Mouse (Mus musculus) layer of hippocampus, adult 11-12 months (tissue): ENCODE measurements around the gene Myrfl.

Experiments used
- DNase-seq: peaks from one replicate; pipeline ENCODE4 v3.0.0; 2022; ENCODE audit warnings: low spot score

Gene Myrfl

DNA sequence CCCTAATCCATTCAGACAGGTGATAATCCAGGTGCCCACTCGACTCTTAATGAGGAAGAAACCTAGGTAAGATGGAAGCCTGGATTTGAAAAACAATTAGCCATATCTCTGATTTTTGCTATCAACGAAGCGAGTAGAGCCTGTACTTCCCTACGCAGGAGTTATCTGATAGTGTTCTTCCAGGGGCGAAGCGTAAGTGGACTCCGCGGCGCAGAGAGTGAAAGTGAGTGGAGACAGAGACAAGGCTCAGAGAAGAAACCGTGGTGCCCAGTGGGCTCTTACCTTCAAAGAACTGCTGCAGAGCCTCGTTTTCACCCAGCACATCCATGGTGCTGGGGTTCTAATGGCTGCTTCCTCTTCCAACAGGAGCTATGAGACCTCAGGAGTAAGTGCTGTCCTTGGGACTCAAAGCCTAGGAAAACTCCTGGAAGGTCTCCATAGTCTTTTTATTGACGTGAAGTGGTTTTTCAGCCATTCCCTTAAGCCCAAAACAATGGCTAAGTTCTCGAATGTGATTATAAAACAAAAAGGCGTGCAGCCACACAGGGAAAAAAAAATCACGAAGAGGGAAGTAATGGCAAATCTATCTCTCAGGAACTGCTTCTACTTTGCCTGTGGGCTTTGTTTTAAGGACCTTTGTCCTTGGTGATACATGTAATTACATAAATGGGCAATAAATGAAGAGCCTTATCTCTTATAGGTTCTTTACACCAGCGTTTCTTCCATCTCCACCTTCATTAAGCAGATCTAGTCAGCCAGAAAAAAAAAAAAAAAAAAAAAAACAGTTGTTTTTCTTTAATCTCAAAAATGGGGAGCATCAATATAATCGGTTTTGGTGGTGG is at the start of gene Myrfl:
Myrfl (minus strand) TSS at position 584 of the 842 bp plus-strand sequence.
- no peak for DNase-seq

DNA sequence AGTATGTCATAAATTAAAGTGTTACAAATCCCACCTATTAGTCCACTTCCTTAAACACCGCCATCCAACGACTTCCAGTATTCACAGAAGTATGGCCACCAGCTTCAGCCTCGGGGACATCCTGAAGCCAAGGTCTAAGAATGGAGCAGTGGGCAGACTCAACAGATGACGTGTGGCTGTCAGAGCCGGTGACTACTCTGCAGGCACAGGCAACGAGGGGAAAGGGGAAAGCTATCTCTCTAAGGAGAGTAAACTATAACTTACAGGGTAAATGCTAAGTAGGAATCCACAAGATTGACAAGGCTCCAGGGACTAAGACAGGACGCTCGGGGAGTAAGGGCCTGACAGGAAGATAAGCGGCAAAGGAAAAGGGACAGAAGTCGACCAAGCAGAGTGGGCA is 48.2 kb upstream of the Myrfl start:
- DNase-seq = no peak

DNA sequence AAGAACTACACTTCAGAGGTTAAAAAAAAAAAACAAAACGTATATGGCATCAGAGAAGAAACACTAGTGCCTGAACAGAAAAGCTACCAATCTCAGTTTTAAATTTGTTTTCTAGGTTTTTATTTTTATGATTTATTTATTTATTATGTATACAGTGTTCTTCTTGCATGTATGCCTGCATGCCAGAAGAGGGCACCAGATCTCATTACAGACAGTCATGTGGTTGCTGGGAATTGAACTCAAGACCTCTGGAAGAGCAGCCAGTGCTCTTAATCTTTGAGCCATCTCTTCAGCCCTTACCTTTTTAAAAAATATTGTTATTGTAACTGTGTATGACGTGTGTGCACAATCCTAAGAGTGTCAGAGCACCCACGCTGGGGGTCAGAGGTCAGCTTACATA is 47.4 kb upstream of the Myrfl start:
- DNase-seq = no peak

DNA sequence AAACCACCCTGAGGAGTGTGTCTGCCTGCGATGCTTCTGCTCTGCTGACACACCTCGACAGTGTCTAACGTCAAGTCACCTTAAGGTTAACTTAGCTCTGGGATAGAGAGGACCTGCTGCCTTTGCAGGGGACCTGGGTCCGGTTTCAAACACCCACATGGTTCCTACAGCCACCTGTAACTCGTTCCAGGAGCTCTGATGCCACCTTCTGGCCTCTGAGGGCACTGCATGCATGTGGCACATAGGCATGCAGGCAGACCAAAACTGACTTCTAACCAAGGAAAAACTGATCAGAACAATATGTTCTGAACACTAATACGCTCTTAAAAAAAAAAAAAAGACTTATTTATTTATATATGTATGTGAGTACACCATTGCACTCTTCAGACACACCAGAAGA is 46.3 kb upstream of the Myrfl start:
- DNase-seq = no peak

DNA sequence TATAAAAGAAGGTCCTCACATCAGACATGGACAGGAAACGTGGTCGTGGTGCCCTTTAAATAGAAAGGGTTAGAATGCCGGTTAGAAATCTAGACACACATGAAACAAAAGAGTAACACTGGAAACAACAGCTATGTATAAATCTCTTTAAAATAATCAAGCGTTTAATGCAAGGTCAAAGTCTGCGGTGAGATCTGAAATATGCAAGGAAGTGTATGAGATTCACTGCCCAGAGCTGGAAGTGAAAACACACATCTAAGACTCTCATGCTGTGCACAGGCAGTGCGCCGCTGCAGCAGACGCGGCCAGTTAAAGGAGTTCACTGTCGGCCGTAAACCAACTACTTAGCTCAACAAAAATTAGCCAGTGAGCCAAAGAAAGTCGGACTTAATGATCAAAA is 38.3 kb upstream of the Myrfl start:
- DNase-seq = no peak

DNA sequence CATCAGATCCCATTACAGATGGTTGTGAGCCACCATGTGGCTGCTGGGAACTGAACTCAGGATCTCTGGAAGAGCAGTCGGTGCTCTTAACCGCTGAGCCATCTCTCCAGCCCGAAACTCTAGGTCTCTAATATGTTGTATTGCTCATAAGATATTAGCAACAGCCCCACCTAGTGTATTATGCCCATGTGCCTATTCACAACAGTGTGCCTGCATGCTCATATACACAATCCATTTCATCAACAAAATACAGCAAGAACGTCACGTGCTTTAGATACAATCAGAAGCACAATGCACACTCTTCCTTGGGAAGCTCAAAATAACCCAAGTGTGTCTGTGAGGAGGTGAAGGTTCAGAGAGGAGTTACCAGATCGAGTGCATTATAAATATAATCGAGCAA is 37.1 kb upstream of the Myrfl start:
- no peak for DNase-seq

DNA sequence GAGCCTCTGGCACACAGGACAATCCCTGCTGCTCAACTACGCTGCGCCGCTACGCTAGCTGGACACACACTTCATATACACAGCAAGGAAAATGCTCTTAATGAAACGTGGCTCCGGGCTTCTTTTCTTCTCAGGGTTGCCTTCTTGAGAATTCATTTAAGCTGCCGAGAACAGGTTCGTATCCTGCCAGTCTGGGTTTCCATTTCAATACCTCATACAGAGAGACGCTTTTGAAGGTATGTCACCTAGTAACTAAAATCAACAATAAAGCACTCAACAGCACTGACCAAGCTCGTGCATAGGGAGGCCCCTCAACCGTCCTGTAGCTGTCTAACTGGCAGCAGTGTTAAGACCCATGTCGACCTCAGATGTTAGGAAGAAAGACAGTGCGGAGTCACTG is 35.7 kb upstream of the Myrfl start:
- DNase-seq = no peak

DNA sequence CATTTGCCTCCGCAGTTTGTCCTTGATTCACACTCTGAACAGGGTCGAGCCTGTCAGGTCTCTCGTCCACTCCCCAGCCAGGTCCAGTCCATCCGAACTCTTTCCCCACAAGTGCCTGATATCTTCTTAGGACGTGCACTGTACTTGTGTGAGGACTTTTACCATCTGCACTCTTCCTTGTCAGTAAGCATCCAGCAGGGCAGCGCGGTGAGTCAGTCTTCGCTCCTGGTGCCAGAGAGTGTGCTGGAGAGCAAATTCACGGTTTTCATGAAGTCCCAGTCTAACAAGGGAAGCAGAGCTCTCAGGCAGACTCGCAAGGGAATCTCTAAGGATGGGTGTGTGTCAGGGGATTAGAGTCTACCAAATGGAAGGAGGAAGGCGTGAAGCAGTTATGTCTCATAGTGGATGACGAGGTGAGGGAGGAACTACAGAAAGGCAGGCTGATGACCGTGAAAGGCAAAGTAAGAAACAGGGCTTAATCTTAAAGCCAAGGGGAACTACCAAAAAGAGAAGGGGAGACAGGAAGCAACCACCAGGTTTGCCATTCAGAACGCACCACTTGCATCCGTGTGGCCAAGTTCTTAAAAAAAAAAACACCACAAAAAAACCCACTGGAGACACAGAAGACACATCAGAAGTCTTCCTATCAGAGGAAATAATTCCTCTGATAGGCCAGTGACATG is 34.9 kb upstream of the Myrfl start:
- peak; percentile 28 for DNase-seq

DNA sequence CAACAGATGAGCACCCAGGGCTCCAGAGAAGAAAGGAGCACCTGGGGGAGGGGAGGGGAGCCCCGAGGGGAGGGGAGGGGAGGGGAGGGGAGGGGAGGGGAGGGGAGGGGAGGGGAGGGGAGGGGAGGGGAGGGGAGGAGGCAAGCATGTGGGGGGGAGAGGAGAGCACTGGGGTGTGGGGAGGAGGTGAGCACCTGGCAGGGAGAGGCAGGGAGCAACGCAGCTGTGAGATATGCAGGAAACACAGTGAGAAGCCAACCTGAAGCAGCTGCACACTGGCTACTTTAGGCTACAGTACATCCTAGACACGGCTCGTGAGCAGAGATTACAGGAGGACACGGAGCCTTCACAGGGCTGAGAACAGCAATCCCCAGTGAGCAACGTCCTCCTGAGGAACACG is 34.2 kb upstream of the Myrfl start:
- no peak for DNase-seq

DNA sequence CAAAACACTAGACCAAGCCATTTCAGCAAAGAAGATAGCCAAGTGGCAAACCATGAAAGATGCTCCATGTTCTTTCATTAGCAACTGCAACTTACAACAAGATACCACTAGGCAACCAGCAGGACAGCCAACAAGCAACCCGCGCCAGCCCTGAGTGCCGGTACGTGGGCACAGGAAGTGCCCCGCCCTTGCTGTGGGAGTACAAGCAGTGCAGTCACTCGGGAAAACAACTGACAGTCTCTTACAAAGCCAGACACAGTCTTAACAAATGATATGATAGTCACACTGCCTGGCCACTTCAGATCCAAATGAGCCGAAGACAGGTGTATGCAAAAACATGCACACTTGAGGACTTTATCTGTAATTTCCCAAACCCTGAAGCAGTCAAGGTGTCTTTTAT is 33.8 kb upstream of the Myrfl start:
- no peak for DNase-seq

DNA sequence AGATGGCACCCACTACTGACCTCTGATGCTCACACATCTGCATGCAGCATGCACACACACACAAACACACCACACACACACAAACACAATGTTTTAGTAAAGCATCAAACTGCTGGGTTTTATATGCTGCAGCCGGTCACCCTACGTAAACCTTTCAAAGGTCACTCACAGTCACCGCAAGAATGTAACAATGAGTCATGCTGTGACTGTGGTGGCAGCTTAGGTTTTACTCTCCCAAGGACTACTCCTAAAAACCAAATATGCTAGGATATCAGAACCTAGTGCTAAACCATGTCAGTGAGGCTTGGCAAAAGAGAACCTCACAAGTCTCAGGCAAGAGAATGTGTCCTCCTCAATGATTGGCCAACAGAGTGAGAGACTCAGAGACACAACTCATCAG is 32.1 kb upstream of the Myrfl start:
- DNase-seq = no peak

DNA sequence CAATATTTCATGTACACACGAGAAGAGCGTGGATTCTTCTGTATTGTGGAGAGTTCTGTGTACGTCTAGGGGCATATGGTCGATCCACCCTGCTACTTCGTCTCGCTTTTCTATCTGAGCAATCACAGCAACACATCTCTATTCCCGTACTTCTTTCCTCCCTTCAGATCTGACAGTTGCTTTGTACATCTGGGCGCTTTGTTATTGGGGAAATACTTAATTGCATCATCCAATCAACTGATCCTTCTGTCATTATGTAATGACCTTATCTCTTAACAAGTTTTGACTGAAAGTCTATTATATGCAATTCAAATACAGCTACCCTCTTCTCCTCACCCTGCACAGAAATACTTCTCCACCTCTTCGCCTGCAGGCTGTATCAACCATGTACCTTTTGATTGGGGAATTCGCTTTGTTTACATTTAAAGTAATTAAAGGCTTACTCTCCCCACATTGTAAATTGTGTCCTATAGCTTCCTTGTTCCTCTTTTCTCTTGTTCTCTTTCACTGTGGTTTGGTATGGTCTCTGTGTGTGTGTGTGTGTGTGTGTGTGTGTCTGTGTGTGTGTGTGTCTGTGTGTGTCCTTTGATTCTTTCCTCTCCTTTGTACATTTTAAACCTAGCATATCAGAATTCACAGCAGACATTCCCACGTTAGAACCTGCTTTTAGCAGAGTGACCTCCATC is 29.9 kb upstream of the Myrfl start:
- no peak for DNase-seq

DNA sequence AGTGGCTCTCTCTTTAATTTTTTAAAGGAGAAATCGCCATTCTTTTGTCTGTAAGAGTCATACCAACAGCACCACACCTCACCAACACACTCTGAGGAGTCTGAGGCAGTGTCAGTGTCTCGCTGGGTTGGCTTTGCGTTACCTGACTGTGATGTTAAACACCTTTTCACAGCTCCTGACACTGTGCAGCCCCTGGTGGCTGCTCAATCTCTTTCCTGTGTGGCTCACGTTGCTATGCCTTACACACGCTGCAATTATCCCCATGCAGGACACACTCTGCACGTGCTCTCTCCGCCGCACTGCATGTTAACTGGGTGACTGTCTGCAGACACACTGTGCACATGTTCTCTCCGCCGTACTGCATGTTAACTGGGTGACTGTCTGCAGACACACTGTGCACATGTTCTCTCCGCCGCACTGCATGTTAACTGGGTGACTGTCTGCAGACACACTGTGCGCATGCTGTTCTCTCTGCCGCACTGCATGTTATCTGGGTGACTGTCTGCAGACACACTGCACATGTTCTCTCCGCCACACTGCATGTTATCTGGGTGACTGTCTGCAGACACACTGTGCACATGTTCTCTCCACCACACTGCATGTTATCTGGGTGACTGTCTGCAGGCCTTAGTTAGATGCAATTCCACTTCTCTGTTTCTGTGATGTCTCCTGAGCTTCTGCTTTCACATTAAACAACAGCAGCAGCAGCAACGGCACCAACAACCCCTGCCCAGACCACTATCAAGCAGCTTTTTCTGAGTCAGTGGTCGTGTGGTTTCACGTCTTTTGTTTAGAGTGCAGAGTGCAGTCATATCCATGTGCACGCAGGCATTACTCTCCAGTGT is 27.2 kb upstream of the Myrfl start:
- DNase-seq = no peak

DNA sequence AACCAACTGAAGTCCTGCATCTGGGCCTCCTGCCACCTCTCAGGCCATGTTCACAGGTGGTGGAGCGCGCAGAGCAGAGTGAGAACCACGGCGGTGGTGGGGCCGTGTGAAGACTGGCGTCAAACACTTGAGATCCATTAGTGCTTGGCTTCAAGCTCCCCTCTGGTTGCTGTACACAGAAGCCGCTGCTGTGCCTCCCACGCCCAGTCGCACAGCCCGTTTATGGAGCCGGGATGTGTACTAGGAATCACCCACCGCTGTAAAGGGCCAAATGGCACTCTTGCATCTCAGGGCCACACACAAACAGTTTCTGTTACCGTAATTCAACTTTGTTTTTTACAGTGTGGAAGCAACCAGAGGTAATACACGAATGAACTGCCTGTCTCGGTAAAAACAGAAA is 25.4 kb upstream of the Myrfl start:
- DNase-seq = no peak

DNA sequence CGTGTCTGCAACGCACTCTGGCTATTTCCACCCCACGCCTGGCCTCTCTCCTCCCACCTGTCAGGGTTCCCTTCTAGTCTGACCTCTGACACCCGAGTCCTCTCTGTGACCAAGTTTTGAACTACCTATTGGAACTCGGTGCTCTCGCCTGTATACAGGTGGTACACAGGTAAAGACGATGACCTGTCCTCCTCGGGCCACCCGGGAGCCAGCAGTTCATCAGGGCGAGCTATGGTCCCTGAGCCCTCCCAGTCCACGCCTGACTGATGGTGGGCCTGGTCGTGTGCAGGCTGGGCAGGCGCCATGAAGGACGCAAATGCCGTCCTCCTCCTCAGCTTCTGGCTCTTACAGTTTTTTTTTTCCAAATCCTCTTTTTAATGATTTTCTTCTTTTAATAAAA is 24.7 kb upstream of the Myrfl start:
- no peak for DNase-seq

DNA sequence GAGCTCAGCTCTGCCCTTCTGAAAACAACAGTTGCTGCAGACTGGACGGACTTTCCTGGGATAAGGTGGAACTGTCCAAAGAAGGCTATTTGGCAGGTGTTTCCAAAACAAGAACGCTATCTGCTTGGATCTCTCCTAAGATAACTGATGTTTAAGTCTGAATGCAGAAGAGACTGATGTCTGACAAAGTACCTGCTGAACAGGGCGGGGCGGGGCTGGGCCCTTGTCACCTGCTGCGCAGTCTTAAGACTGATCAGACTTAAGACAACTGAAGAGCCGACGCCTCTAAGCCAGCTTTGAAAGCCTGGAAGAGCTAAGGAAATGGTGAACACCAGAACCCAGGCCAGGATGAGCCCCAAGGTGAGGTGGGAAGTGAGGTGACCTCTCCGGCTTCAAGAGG is 23.9 kb upstream of the Myrfl start:
- DNase-seq = no peak

DNA sequence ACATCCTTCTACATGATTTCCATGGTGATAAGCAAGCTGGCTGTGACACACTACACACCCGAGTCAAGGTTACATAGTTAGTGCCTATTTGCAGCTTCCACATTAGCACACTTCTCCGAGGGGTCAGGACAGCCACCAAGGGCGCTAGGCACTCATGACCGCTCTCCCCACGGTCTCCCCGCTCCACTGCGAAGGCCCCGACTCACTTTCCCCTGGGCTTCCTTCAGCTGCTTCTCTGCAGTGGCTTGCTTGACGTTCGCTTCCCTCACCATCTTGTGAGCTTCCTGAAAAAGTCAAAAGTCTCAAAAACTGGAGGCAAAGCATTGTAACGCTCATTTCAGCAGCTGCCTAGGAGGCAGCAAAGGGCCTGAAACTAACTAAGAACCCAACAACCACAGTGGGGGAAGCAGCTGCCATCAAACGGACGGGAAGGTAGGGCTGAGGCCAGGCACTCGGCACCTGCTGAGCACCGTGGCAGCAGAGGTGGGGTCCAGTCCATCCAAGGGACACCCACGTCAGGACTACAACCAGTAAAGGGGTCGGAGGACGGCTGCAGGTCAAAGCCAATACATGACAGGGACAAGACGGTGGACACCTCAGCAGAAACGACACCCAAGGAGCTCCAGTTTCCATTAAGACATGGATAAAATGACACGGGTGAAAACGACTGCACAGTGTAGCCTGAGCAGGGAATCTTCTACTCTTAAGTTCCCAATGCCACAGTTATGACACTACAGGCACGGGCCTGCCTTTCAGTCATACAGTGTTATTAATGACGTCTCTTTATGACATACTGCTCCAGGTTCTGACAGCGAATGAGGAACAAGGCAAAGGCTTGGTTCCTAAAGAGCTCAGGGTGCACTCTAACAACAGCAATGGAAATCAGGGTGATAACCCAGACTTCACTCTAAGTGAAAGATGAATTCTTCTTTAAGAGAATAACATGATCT is 22.9 kb upstream of the Myrfl start:
- no peak for DNase-seq

DNA sequence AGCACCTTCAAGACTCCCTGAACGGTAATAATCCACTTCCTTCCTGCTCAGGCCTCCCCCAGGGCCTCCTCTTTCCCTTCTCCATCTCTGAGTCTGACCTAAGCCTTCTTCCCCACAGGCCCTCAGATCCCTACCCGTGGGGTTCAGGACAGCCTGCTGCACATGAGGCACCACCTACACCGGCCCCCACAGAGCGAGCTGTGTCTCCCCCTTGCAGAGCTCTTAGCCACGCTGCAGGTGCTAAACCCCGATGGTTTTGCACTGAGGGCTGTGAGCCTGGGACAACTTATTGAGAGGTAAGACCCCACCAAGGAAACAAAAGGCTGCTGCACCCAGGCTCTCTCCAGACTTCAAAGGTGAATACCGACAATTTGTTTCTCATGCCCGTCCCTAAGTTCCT is 19.9 kb upstream of the Myrfl start:
- DNase-seq = no peak

DNA sequence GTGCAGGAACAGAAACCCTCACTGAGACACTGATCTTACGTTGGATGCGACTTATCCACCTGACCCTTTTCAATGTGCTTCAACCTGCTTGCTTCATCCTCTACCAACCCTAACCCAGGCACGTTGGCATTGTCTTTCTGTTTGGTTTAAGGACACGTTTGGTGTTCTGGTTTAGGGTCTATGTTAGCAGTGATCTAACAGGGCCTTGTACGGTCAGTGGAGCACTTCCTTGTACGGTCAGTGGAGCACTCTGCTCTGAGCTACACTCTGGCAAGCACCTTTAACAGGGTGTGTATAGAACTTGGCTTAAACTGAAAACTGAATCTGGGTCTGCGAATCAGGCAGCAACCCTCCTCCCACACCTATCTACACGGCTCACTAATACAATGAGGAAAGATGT is 18.6 kb upstream of the Myrfl start:
- DNase-seq = no peak

DNA sequence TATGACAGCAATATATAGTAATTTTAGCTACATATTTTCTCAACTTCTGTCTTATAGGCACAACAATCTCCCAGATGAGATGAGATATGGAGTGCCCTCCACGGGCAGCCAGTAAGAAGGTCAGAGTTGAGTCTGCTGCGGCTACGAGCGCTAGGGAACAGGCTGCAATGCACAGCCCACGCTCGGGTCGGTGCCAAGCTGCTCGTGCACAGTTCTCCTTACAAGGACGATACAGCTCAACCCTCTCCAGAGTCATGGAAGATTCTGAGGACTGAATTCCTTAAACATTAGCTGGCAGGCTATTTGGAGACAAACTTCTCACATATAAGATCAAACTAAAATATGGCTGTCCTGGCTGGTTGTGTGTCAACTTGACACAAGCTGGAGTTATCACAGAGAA is 17.9 kb upstream of the Myrfl start:
- DNase-seq = no peak

DNA sequence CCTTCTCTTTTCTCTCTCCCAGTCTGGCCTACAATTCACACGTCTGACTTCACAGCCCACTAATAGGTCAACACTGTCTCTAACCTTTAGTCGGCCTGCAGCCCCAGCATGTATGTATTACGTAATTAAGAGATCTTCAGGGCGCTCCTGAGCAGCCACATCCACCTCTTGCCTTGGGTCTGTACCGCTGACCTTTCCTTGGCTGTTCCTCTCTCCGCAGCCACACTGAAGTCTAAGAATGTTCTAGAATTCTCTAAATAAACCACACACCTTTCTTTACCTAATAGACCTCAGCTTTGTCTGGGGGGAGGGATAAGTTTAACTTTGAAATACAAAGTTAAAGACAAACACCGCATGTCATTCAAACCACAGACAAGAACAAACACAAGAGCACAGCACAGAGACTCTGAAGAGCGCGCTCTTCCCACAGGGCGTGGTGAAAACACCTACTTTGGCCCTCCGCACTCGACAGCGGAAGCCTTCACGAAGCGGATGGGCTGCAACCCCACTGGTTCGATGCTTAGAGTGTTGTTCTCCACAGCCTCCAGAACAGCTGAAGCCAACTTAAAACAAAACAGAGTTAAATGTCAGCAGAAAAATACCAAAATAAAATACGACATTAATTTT is 17.0 kb upstream of the Myrfl start:
- DNase-seq = no peak
